Mouse (Mus musculus) fat pad, adult 2 months (tissue): ENCODE measurements around the gene Ylpm1.

Experiments used
- DNase-seq: peaks from one replicate; pipeline ENCODE4 v3.0.0-alpha.2; 2011; ENCODE audit warnings: low read depth, low spot score; ENCODE audit errors: extremely low read depth

Ylpm1 gene

GRCm38 (mm10) chr12:85109426-85109825, 113.3 kb downstream of the Ylpm1 start:
- no peak for DNase-seq

DNA sequence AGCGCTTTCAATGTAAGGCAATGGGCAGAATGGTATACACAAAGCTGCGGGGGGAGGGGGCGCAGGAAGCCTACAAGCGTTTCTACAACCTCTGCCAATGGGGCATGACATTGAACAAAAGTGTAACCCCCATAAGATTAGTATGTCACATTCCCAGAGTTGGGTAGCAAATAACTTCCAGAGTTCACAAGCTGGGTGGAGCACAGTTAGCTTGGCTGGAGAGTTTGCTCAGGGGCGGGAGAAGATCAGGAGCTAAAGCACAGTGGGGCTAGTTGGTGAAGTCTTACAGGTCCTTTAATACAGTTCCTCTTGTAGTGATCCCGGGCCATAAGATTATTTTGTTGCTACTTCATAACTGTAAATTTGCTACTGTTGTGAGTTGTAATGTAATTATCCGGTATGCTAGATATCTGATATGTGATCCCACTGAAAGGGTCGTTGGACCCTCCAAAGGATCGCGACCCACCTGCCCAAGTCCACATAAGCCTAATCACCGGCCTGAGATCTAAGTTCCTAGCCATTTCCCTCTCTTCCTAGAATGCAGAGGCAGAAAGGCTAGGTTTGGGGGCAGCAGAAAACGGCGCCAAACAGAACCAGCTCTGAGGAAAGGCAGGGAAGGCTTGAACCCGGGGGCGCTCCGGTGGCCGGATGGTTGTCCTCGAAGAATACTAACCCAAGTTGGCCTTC, 114.0 kb downstream of the Ylpm1 start:
- no peak for DNase-seq

DNA sequence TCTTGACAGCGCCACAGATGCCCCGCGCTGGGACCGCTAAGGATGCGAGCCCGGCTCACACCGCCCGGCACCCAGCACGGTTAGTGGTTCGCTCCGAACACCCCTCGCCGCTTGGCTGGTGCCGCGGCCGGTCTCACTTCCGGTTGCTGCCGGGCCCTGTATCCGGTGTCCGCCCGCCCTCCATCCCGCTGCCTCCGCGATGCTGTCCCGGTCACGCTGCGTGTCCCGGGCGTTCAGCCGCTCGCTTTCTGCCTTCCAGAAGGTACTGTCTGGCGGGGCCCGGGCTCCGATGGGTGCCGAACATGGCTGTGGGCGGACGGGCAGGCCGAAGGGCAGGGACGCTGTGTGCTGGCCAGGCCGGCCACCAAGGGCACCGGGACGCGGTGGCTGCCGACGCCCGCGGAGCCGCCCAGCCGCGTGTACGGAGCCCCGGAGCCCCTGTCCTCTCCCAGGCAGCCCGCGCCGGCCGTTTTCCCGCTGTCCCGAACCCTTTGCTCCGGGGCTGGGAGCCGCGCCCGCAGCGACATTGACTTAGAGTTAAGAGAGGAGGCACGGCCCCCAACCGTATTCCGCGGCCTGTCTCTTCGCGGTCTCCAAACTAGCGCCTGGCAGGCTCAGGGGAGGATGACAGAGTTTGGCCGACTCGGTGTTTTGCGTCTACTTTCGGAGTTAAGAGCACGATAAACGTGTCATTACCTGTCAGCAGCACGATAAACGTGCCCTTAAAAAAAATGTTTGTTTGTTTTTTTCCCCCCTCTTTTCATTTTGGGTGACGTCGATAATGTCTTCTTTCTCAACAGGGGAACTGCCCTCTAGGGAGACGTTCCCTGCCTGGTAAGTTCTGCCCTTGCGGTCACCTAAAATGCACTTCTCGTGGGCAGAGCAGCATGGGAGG, 114.8 kb downstream of the Ylpm1 start, which contains the start of the genes Prox2 and Dlst:
Gene Prox2, minus strand, starts transcription at position 62 of the 895 bp plus-strand sequence.
Gene Dlst, plus strand, starts transcription at position 136 of the 895 bp plus-strand sequence.
- DNase-seq = no peak

- no peak for DNase-seq
These were observed 116.6 kb downstream of the Ylpm1 start for GRCm38 (mm10) chr12:85112550-85113251.

GRCm38 (mm10) chr12:85113337-85113736, 117.2 kb downstream of the Ylpm1 start:
- no peak for DNase-seq

DNA sequence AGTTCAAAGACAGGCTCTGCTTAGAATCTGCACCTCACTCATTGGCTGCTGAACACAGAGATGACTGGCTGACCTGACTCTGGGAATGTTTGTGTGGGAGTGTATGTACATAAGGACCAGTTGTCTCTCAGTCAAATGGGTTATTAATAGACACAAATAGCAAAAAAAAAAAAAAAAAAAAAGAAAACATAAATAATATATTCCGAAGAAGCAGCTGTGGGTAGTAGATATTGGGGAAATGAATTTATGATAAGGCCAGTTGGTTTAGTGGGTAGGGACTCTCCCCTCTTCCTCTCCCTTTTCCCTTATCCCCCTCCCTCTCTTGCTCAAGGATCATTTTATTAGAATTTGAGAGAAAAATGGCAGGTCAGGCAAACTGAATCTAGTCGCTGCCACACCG, 117.8 kb downstream of the Ylpm1 start:
- DNase-seq = no peak

GRCm38 (mm10) chr12:85115678-85116077, 119.6 kb downstream of the Ylpm1 start:
- DNase-seq = peak; percentile 81
